Mouse (Mus musculus) forelimb bud, embryonic 11.5 days (tissue): ENCODE measurements around the gene Hist2h4.
A peak's percentile ranks its signal among the peaks of the same experiment; 100 is the strongest.

Source experiments
- DNase-seq: peaks from one replicate; pipeline ENCODE4 v3.0.0-alpha.2; 2012; ENCODE audit warnings: low read depth, low spot score

Gene Hist2h4

GRCm38 (mm10) chr3:96226695-96227648, 36.1 kb downstream of the Hist2h4 start:
- no peak for DNase-seq

- DNase-seq, result no peak
Observed at GRCm38 (mm10) chr3:96225421-96225820, 37.7 kb downstream of the Hist2h4 start.

- DNase-seq, result no peak
Observed at GRCm38 (mm10) chr3:96222774-96223173, 40.3 kb downstream of the Hist2h4 start.

- no peak for DNase-seq
Observed at GRCm38 (mm10) chr3:96221640-96222038, 41.5 kb downstream of the Hist2h4 start.

- peak; percentile 93 for DNase-seq
Observed at GRCm38 (mm10) chr3:96220765-96221639, 42.1 kb downstream of the Hist2h4 start, which contains the start of the genes Hist2h2ac and Hist2h2be. TSS of gene Hist2h2ac (minus strand) at chr3:96220880. TSS of gene Hist2h2be (plus strand) at chr3:96221119.

GRCm38 (mm10) chr3:96220131-96220764, 42.9 kb downstream of the Hist2h4 start:
- DNase-seq, result peak; percentile 73

- peak; percentile 91 for DNase-seq
Observed at GRCm38 (mm10) chr3:96219661-96220130, 43.4 kb downstream of the Hist2h4 start, which contains the start of the genes Bola1 and Hist2h2ab. TSS of gene Bola1 (minus strand) at chr3:96219709. TSS of gene Hist2h2ab (plus strand) at chr3:96219865.

- peak; percentile 32 for DNase-seq
Observed at GRCm38 (mm10) chr3:96219191-96219641, 43.9 kb downstream of the Hist2h4 start.
